Mouse (Mus musculus): ENCODE data around the gene Gm28048.
A peak's percentile ranks its signal among the peaks of the same experiment; 100 is the strongest.

Gene Gm28048

DNA sequence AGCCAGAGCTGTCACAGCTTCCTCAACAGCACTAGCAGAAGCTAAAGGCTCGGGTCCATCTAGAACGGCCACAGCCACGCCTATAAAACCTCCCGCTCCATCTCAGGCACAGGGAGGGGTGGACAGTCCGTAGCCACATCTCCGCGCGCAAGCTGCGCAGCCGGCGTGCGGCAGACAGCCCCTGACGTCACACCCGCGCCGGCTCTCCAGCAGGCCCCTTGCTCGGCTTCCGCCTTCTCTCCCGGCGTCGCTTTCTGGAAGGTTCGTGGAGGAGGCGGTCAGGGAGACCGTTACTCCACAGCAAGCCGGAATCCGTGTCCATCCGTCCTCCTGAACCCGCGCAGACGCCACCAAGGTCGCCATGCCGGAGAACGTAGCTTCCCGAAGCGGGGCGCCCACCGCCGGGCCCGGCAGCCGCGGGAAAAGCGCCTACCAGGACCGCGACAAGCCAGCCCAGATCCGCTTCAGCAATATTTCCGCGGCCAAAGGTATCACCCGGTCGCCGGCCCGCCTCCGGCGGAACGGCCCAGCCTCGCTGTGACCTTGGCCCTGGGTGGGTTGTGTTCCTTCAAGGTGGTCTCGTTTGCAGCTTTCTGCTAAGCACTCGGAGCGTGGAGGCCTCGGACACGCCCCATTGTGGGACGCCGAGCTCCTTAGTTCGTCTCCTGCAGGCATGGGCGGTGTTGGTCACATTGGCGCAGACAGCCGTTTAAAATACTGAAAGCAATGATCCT, 8.7 kb upstream of the Gm28048 start, which contains the start of gene Cct4:
Gene Cct4, plus strand, starts transcription at position 127 of the 734 bp plus-strand sequence.
- peak; percentile 94 for DNase-seq (ENCODE audit: low spot score)

DNA sequence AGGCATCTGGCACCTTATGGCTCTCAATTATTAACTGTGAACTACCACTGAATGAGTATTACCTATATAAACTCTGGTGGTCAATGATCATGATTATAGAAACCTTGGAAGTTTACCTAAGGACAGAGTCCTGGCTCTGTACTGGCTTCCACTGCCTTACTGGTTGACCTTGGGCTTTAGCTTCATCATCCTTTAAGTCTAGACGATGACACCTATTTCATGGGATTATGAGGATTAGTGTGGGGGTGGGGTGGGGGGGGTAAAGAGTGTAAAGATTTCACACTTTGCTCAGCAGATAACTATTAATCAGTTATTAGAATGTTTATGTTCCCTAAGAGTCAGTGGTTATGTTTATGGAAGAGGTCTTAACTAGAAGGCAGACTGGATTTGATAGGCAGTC, 7.9 kb upstream of the Gm28048 start:
- DNase-seq (ENCODE audit: low spot score): no peak

DNA sequence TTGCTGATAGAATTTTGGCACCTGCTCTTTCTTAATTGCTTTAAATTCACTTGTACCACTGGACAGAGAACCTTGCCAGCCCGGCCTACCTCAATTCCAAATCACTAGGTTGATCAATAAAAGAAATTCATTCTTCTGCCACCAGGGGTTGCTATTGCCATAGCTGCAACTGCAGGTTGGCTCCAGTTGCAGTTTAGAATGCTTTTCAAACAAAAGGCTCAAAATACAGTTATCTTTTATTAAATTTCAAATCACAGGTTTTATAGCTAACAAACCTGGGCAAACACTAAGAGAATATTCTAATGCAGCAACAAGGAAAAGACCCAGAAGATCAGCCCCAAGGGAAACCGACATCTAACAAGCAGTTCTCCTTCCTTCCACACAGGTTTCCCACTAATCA, 5.5 kb upstream of the Gm28048 start:
- no peak for DNase-seq (ENCODE audit: low spot score)

DNA sequence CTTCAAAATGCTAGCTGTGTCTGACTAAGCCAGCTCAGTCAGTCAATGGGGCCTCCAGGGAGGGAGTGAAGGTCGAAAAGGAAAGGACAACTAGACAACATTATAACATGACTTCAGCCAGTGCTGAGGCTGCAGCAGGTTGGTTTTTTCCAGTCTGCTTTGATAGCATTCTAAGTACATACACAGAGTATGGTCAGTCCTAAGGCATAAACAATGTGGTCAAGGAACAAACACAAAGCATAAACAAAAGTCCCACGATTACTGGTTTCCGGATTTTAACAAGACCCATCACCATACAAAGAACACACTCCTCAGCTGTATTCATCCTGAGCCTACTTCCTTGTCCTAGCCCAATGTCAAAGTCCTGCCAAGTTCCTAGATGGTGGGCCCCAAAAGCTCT, 3.6 kb upstream of the Gm28048 start:
- no peak for DNase-seq (ENCODE audit: low spot score)

DNA sequence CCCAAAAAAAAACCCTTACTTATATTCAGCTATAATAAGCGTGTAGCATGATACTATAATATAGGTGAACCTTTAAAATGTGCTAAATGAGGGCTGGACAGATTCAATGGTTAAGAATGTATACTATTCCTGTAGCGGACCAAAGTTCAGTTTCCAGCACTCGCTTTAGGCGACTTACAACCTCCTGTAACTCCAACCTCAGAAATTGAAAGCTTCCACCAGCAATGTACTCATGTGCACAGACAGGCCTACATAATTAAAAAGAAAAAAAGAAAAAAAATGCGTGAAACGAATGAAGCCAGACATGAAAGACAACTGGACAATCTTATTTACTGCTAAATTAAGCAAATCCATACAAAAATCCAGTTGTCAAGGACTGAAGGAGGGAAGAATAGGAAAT, 956 bp upstream of the Gm28048 start:
- DNase-seq (ENCODE audit: low spot score): no peak

DNA sequence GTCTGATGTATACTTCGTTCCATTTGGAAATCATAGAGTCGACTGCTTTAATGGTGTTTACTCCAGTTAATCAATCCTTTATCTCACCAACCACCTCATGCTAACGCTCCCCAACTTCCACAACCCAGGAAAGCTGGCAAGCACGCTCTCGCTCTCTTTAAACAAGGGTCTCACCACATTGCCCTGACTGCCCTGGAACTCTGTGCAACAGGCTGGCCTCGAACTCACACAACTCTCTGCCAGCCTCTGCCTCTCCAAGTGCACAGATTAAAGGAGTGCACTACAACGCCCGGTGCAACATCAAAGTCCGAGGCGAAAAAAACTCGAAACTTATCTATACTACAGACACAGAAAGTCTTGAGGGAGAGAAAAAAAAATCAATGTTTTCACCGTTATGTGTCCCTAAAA, 343 bp downstream of the Gm28048 start:
- no peak for DNase-seq (ENCODE audit: low spot score)

DNA sequence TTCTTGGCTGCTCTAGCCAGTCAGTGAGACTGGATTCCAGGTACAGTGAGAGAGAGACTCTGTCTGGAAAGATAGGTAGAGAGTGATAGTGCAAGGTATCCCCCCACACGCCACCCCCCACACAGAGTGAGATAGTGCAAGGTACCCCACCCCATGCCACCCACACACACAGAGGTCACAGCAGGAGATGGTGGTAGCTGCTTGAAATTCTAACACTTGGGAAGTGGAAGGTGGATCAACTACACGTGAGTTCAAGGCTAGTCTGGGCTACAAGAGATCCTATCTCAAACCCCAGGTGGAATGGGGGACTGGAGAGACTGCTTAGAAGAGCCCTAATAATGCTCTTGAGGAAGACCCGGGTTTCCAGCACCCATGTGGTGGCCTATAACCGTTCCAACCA, 849 bp downstream of the Gm28048 start:
- DNase-seq (ENCODE audit: low spot score): no peak

DNA sequence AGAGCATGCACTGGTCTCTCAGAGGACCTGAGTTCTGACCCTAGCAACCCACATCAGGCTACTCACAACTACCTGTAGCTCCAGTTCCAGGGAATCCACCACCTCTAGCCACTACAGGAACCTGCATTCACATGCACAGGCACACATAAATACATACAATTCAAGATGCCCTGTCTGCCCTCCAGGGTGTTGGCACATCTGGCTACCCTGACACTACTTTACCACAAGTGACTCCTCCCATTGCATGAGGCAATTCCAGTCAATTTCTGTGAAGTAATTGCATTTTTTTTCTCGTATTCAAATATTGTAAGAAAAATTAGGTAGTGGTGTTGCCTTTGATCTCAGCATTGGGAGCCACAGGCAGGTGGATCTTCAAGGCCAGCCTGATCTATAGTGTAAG, 2.7 kb downstream of the Gm28048 start:
- no peak for DNase-seq (ENCODE audit: low spot score)

DNA sequence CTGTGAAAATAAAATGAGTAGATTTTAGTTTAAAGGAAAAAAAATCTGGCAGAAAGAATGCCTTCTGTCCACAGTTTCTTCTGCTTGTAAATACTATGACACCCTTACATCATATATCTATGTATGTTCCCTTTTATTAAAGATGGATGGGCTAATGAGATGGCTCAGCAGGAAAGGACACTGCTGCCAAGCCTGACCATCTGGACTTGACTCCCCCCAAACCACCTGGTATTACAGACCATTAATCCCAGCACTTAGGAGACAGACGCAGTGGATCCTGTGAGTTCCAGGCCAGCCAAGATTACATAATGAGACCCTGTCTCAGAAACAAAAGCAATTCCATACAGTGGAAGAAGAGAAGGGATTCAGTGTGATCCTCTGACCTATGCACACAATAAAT, 3.2 kb downstream of the Gm28048 start:
- no peak for DNase-seq (ENCODE audit: low spot score)

DNA sequence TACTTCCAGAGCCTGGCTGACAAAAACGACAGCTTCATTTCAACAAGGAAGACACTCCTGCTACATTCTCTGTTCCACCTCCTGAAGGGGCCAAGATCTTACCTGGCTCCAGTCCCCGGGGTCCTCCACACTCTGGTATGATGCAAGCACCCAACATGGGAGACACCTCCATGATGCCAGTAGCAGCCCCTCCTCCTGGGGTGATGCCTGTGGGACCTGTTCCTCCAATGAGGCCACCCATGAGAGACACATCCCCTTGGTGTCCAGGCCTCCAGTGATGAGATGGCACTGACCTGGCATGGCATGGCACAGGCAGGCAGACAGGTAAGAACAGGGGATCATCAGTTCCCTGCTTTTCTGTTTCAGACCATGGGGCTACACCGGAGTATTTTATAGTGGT, 3.7 kb downstream of the Gm28048 start:
- no peak for DNase-seq (ENCODE audit: low spot score)

DNA sequence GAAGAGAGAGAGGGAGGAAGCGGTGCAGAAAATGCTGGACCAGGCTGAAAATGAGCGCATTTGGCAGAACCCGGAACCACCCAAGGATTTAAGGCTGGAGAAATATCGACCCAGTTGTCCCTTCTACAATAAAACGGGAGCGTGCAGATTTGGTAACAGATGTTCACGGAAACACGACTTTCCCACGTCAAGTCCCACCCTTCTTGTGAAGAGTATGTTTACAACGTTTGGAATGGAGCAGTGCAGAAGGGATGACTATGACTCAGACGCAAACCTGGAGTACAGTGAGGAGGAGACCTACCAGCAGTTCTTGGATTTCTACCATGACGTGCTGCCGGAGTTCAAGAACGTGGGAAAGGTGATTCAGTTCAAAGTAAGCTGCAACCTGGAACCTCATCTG, 8.3 kb downstream of the Gm28048 start:
- DNase-seq (ENCODE audit: low spot score): no peak

DNA sequence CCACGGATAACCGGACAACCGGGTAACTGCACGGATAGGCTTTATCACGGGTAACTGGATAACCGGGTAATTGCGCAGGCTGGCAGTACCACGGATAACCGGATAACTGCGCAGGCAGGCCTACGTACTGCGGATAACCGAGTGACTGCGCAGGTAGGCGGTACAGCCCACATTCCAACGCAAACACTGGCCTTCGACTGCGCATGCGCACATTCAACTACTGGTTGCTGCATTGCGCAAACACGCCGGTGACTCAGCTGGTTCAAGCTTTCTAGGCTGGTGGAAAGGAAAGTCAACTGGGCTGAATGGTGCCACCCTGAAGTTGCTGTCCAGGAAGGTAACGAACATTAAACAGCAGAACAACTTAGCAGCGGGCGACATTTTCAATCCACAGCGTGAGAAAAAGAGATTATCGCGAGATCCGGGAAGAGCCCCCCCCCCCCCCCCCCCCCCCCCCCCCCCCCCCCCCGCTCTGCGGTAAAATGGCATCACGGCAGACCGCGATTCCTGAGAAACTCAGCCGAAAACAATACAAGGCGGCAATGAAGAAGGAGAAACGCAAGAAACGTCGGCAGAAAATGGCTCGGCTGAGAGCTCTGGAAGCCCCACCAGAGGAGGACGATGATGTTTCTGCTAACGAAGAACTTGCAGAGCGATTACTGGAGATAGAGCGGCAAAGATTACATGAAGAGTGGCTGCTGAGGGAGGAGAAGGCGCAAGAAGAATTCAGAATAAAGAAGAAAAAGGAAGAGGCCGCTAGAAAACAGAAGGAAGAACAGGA, 9.0 kb downstream of the Gm28048 start:
- peak; percentile 90 for DNase-seq (ENCODE audit: low spot score)

DNA sequence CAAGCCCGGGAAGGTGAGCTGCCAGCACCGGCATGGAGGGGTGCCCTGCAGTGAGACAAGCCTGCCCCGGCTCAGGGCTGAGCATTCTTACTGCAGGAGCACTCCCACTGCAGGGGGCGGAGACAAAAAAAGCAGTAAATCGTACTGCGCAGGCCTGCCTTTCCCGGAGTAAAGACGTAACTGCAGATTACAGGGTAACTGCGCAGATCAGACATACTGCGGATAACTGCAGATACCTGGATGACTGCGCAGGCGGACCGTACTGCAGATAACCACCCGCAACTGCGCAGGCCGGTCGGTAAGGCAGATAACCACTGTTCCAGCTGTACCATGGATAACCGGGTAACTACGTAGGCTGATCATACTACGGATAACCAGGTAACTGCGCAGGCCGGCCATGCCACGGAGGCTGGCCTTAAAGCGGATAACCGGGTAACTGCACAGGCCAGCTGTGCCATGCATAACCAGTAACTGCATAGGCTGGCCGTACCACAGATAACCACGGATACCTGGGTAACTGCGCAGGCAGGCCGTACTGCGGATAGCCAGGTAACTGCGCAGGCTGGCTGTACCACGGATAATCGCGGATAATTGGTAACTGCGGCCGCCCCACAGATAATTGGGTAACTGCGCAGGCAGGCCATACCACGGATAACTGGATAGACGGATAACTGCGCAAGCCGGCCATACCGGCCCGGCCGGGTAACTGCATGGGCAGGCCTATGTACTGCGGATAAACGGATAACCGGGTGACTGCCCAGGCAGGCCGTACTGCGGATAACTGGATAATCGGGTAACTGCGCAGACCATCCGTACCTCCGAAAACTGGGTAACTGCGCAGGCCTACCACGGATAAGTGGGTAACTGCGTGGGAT, 9.8 kb downstream of the Gm28048 start, which contains the start of gene Zrsr1:
Gene Zrsr1, plus strand, starts transcription at position 171 of the 875 bp plus-strand sequence.
- DNase-seq (ENCODE audit: low spot score): peak; percentile 68

DNA sequence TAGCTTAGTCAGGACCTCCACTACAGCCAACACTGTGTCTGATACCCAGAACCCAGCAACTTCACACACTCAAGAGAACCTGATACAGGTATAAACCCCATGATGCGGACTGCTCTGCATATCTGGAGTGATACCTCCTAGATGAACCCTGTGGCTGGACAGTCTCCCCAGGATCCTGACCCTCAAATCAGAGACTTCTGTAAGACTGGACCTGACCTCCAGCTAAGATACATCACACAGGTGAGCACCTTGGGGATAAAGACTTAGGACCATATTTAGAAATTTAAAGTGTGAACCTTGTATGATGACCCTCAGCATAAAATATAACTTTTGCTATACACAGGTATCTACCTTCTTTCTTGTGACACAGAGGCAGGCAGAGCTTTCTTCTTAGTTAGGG, 11.3 kb downstream of the Gm28048 start:
- DNase-seq (ENCODE audit: low spot score): no peak

DNA sequence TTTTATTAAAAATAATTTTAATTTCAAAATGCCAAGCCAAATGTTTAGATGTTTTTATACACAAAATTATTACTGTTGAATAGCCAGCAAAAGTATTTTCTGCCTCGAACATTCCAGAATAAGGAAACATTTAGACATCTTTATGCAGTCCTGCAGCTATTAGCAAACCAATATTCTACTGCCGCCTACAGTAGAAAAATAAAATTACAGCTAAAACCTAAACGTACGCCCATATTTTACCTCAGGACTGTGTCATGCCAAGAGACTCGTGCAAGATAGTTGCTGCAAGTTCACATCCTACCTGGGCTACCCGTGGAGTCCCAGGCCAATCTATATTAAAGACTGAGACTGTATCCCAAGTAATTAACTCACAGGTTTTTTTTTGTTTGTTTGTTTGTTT, 12.4 kb downstream of the Gm28048 start:
- no peak for DNase-seq (ENCODE audit: low spot score)

DNA sequence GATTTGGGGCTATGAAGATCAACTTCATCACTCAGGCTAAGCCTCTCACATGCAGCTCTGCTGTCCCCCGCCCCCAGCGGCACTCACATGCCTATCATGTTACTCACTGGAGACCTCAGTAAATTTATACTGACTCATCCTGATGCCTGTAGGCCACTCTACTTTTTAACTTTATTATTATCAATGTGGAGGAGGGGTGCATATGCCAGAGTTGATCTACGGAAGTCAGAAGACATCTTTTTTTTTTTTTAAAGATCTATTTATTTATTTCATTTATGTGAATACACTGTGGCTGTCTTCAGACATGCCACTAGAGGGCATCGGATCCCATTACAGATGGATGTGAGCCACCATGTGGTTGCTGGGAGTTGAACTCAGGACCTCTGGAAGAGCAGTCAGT, 16.4 kb downstream of the Gm28048 start:
- peak; percentile 69 for DNase-seq (ENCODE audit: low spot score)

DNA sequence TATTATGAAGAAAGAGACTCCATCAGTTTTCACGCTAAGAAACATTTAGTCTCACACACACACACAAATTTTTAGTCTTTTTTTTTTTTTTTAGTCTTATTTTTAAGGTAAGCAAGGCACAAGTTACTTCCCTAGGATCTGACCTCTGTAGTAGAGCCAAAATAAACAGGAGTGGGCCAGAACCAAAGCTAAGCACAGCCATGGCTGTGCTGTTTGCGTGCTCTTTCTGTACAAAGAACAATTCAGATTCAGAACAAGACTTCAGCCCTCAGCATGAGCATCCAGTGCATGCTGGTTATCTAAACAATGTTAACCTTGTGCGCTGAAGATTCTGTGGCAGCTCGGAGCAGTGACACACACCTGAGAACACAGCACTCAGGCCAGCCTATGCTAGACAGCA, 17.5 kb downstream of the Gm28048 start:
- no peak for DNase-seq (ENCODE audit: low spot score)

DNA sequence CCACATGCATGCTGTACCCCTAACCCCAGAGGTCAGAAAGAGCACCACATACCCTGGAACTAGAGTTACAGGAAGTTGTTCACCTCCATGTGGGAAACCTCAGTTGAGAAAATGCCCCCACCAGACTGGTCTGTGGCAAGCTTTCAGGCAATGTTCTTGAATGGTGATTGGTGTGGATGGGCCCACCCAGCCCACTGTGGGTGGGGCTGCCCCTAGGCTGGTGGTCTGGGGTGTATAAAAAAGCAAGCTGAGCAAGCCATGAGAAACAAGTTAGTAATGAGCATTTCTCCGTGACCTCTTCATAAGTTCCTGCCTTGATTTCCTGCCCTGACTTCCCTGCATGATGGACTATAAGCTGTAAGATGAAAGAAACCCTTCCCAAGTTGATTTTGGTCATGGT, 19.8 kb downstream of the Gm28048 start:
- no peak for DNase-seq (ENCODE audit: low spot score)

DNA sequence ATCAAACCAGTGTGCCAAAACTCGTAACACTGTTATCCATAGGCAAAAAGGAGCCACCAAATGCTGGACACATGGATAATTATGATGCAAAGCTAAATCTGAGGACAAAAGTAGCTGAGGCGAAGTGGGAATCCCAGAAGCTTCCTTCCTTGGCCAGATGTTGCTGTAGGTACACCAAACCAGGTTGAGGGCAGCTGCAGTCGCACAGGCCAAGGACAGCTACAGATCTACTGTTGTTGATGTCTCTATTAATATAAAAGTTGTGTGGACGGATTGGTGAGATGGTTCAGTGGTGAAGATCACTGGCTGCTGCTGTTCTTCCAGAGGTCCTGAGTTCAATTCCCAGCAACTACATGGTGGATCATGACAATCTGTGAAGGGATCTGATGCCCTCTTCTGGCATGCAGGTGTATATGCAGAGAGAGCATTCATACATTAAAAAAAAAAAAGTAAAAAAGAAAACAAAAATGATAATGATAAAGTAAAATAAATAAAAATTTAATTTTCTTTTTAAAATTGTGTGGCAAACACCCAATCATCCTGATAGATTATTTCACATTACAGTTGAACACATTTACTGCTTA, 24.0 kb downstream of the Gm28048 start:
- DNase-seq (ENCODE audit: low spot score): no peak

DNA sequence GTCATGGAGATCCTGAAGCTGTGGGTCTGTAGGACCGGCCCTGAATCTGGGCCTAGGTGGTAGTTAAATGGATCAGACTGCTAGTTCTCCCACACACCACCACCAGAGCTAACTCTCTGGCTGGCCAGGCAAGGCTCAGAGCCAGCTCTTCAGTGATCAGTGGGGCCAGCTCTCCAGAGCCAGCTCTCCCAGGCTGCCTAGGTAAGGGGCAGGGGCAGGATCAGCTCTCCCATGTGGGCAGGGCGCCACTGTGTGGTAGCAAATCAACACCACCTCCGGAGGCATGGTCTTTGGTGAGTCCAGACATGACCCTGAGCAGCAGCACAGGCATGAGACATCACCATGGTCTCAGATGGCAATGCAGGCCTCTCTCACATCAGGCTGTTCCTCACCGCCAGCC, 25.1 kb downstream of the Gm28048 start:
- peak; percentile 69 for DNase-seq (ENCODE audit: low spot score)

DNA sequence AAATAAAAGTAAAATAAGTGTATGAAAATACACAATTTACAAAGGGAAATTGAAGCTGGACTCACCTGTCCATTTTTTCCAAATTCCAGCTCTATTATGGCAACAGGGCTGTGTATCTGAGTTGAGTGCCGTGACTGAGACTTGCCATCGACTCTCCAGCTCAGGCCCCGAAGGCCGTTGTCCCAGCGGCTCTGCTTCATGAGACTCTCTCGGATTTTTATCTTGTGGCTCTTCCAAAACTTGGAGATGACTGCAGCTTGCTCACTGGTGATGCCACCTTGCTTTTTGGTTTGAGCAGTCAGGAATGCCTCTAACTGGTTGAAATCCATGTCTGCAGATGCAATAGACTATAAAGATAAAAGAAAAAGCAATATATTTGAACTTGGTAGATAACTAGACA, 25.5 kb downstream of the Gm28048 start:
- no peak for DNase-seq (ENCODE audit: low spot score)

DNA sequence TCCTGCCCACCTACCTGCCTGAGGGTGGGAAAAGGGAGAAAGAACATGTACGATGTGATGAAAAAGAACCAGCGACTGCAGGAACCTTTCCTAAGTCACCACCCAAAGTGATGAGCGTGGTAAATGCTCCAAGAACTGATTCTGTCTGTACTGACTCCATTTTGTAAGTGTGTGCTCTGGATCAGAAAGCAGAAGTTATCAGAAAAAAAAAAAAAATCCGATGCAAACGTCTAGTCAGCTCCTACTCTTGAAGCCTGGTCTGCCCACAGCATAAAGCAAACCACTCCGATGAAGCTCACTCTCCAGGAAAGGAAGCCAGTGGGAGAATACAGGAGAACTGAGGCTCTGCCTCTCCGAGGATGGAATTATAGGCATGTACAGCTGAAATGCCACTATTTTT, 29.2 kb downstream of the Gm28048 start:
- DNase-seq (ENCODE audit: low spot score): no peak
